ENCODE assay signal across 18 mouse cellular contexts in genomic region chr3:116283996-116284395, GRCm38 (mm10). TPM values are rescaled to one million over a fixed set of nuclear protein-coding genes. Genes with fewer than 3 reads are reported as not detected.
"Had no signal": no experiment of that assay in that cellular context is flagged by ENCODE, and none has a peak within 500 bp of the region (broad histone marks: within the 10 kb centered on the region; RNA-seq: fewer than 3 reads in every experiment).

No protein-coding gene starts in this region.

- ATAC-seq: liver, postnatal 0 days; lung, postnatal 0 days; midbrain, embryonic 13.5 days; midbrain, embryonic 15.5 days had no signal

- H3K4me2 ChIP-seq: lung, embryonic 15.5 days; midbrain, embryonic 11.5 days; midbrain, embryonic 13.5 days; midbrain, embryonic 15.5 days; neural tube, embryonic 13.5 days; stomach, embryonic 15.5 days had no signal

- H3K36me3 ChIP-seq: lung, embryonic 15.5 days; midbrain, embryonic 15.5 days; neural tube, embryonic 13.5 days; stomach, embryonic 15.5 days had no signal

- H3K4me3 ChIP-seq: lung, embryonic 15.5 days; megakaryocyte, embryonic 14.5 days; midbrain, embryonic 13.5 days; midbrain, embryonic 15.5 days; neural tube, embryonic 13.5 days; stomach, embryonic 15.5 days had no signal

- H3K9me3 ChIP-seq: lung, embryonic 15.5 days; megakaryocyte, embryonic 14.5 days; midbrain, embryonic 13.5 days; midbrain, embryonic 15.5 days; neural tube, embryonic 13.5 days; stomach, embryonic 15.5 days had no signal

- H3K9ac ChIP-seq: liver, postnatal 0 days; lung, embryonic 15.5 days; midbrain, embryonic 13.5 days; midbrain, embryonic 15.5 days; neural tube, embryonic 13.5 days; stomach, embryonic 15.5 days had no signal

- DNase-seq: liver, postnatal 0 days; lung, adult 2 months; lung, postnatal 14 days; lung, postnatal 36 days; right cerebral cortex, postnatal 14 days; thymus, adult 2 months; thymus, postnatal 14 days; thymus, postnatal 36 days had no signal

- H3K27ac ChIP-seq: lung, embryonic 15.5 days; macrophage; midbrain, embryonic 13.5 days; midbrain, embryonic 15.5 days; neural tube, embryonic 13.5 days; stomach, postnatal 0 days had no signal

- H3K27me3 ChIP-seq: lung, embryonic 15.5 days; megakaryocyte, embryonic 14.5 days; midbrain, embryonic 13.5 days; midbrain, embryonic 15.5 days; neural tube, embryonic 13.5 days; stomach, embryonic 15.5 days had no signal

- H3K4me1 ChIP-seq: lung, embryonic 15.5 days; megakaryocyte, embryonic 14.5 days; midbrain, embryonic 15.5 days; stomach, embryonic 15.5 days had no signal

RNA-seq across cellular contexts. Expression of gene Gpr88, which starts 30.7 kb away (rescaled TPM):
- polyA plus RNA-seq: macrophage had no signal
